Mouse (Mus musculus) lung, postnatal 4 days (tissue): ENCODE data around the gene Marco.

Experiments
- DNase-seq, 2 experiments: peaks; one replicate each; pipeline ENCODE4 v3.0.0; 2021

Gene Marco

DNA sequence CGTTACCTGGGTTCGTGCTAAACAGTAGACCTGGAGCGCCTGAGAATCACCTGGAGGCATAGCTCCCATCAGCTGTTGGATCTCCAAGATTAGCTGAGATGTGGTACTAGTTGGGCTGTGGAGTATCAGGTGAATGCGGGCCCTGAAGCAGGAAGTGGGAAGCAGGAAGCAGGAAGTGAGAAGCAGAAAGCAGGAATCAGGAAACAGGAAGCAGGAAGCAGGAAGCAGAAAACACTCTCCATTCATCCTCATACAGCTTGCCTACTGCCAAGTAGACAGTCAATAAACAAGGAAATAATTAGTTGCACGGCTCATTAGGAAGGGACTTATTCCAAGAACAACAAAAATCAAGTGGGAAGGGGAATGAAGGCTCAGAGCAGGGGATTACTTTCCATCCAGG, 69.2 kb downstream of the Marco start:
- no peak for DNase-seq

DNA sequence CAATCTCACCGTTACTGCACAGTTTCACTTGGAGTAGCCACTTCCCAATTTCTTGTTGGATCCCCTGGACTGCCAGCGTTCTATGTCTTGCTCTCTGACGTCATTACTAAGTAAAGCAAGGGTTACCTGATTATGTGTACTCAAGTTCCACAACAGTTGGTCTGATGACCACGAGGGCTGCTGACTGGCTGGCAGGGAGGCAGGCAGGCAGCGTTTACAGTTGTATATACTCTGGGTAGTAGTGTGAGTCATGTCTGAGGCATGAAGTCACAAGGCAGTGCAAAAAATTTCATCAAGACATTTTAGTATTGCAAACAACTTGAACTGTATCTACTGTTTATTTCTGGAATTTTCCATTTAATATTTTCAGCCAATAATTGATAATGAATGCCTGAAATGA, 74.7 kb downstream of the Marco start:
- no peak for DNase-seq

DNA sequence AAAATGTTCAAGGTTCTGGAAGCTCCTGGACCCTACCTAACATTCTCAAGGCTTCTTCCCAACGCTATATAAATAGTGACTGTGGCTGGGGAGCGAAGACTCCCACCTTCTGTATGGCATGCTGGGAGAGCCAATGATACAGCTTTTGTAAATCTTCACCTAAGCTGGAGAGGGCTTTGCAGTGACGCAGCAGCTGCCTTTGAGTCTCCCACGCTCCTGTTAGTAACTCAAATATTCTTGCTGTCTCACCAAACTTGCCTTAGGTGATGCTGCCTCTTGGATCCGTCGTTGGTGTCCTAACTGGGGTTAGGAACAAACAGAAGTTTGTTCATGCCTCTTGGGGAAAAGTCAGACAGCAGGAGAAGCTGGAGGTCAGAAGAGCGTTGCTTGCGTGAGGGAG, 79.2 kb downstream of the Marco start:
- DNase-seq, result no peak
